Mouse (Mus musculus) left cerebral cortex, postnatal 36 days (tissue): ENCODE measurements at regions not wholly inside any gene's neighbourhood (a gene's known extent, or its start where the extent isn't known, plus 50 kb on each side); places are given as distances from the start of the nearest gene placed in this dataset. TPM values are rescaled to one million over a fixed set of nuclear protein-coding genes. Genes with fewer than 3 reads are reported as not detected.

Experiments used
- microRNA-seq: library from miRNA; unstranded; fragments of <30 nt; microRNA quantifications from one replicate; pipeline ENCODE4 v1.2.0, GENCODE M21; 2022

Small RNA genes in the stretch of these regions (microRNA-seq; reads per million reads assigned to microRNA genes)
- not detected for gene Gm27684
